Mouse (Mus musculus): ENCODE measurements around the gene Lct. TPM values are rescaled to one million over a fixed set of nuclear protein-coding genes. Genes with fewer than 3 reads are reported as not detected.
A peak's percentile ranks its signal among the peaks of the same experiment; 100 is the strongest.

Gene Lct
- polyA plus RNA-seq (2015; fragmentation: Nextera tagmentation; extraction: Ambion mirVana), result 0.27 and 0.37 TPM in 2 replicates

DNA sequence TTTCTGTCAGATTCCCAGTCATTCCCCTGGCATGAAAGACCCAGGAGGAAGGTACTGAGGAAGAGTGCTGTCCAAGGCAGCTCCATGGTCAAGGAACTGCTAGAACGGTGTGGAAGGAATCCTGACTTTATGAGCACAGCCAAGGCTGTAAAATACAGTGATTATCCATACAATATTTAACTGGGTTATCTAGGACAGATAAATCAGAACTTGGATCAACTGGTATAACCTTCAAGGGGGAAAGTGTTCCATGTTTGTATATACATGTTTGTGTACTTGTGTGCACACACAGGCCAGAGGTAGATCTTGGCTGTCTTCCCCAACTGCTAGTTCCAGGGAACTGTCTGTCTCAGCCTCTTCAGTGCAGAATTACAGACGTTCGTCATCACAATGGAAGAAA is at the start of gene Lct:
Gene Lct, minus strand, starts transcription at position 101 of the 400 bp plus-strand sequence.
- Histone ChIP-seq H3K36me3 (peaks cover 14% of the 10 kb centered on the region), H3K9me3 (no peaks in the 10 kb centered on the region), H3K4me3 (no peak within 1 kb of the TSS), H3K4me2 (no peak within 1 kb of the TSS), H3K27ac (replicated peaks) (no peak within 1 kb of the TSS), H3K27me3 (no peaks in the 10 kb centered on the region), H3K4me1 (replicated peaks) (no peaks in the 10 kb centered on the region), H3K9ac (no peak within 1 kb of the TSS)
- ATAC-seq (ENCODE audit: low FRiP score, low read depth), result no peak
- 80% methylated on average over 3 of the region's 3 CpGs for WGBS

DNA sequence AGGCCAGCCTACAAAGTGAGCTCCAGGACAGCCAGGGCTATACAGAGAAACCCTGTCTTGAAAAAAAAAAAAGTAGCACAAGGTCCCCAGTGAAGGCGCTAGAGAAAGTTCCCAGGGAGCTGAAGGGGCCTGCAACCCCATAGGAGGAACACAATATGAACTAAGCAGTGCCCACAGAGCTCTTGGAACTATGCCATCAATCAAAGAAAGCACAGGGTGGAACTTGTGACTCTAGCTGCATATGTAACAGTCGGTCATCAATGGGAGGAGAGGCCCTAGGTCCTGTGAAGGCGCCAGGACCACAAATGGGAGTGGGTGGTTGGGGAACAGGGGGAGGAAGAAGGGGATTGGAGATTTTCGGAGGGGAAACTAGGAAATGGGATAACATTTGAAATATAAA is 48.7 kb upstream of the Lct start:
- Histone ChIP-seq H3K4me1 (replicated peaks) (no peaks in the 10 kb centered on the region), H3K4me2 (no peak overlapping the region), H3K27me3 (no peaks in the 10 kb centered on the region), H3K27ac (replicated peaks) (no peak overlapping the region), H3K9ac (no peak overlapping the region), H3K9me3 (no peaks in the 10 kb centered on the region), H3K4me3 (no peak overlapping the region), H3K36me3 (peaks cover 10% of the 10 kb centered on the region)
- ATAC-seq (ENCODE audit: low FRiP score, low read depth), result no peak
- WGBS, result 73% methylated on average over 4 of the region's 4 CpGs

DNA sequence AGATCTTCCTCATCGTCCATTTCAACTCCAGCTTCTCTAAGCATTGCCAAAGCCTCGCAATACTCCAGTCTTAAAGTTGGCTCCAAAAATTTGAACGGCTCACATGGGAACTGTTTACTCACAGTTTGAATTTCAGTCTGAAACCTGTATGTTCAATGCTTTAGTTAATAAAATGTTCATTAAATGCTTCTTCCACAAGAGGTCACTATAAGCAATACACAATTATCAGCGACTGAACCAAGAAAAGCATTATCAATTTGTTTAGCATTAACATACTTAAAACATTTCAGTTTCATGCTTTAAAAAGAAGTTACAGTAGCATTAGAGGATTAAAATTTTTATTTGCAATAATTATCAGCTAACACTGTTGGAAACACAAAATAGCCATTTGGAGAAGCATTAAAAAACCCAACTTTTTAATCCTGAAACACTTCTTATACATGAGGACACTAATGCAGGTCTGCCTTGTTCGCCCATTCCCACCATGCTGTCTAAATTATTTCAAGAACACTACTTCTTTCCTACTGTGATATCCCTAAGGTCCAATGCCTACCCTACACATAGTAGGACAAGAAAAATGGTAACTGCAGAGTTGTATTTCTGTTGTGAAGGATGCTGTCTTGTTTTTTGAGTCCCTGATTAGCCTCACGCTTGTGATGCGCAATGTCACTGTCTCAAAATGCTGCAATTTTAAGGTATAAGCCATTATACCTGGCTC is 44.2 kb upstream of the Lct start:
- no peak overlapping the region for H3K9ac ChIP-seq

DNA sequence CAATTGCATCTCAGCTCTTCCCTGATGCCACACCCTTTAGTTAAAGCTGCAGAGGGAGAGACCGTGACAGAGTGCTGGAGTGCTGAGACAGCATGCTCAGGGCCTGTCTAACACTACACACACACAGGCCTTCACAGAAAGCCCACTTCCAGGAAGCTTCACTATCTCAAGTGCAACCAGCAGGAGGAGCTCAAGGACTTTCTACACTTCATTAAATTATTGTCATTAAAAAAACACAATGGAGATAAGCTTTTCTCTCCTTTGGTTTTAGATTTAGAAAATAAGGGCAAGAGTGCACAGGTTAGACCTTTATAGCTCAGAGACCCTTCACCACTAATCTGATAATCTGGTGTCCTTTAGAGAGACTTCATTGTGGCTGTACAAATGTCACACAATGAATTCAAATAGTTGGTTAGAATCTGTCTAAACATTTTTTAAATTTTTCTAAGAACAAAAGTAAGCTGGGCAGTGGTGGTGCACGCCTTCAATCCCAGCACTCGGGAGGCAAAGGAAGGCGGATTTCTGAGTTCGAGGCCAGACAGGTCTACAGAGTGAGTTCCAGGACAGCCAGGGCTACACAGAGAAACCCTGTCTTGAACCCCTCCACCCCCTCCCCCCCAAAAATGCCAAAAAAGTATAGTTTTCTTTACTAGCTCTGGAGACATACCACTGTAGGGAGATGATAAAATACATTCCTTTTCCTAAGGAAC is 40.8 kb upstream of the Lct start:
- WGBS, result 57% methylated on average over 5 of the region's 5 CpGs
- ATAC-seq (ENCODE audit: low FRiP score, low read depth), result peak; percentile 68; the same call in 1 of the 2 replicates
- H3K36me3 ChIP-seq, result peaks cover 22% of the 10 kb centered on the region
- no peaks in the 10 kb centered on the region for H3K9me3 ChIP-seq
- H3K4me2 ChIP-seq, result no peak overlapping the region
- no peak overlapping the region for H3K9ac ChIP-seq
- H3K27ac ChIP-seq (replicated peaks), result no peak overlapping the region
- H3K4me1 ChIP-seq (replicated peaks), result no peaks in the 10 kb centered on the region
- no peaks in the 10 kb centered on the region for H3K27me3 ChIP-seq
- H3K4me3 ChIP-seq, result no peak overlapping the region

More for the DNA sequence above, 44.2 kb upstream of the Lct start:
- no peak for ATAC-seq (ENCODE audit: low FRiP score, low read depth)
- peaks cover 9% of the 10 kb centered on the region; the same call in 1 of the 2 replicates for H3K36me3 ChIP-seq
- no peak overlapping the region for H3K27ac ChIP-seq (replicated peaks)
- H3K4me3 ChIP-seq, result no peak overlapping the region
- no peaks in the 10 kb centered on the region for H3K9me3 ChIP-seq
- WGBS, result 72% methylated on average over 7 of the region's 7 CpGs
- H3K27me3 ChIP-seq, result no peaks in the 10 kb centered on the region
- no peak overlapping the region for H3K4me2 ChIP-seq
- H3K4me1 ChIP-seq (replicated peaks), result no peaks in the 10 kb centered on the region

DNA sequence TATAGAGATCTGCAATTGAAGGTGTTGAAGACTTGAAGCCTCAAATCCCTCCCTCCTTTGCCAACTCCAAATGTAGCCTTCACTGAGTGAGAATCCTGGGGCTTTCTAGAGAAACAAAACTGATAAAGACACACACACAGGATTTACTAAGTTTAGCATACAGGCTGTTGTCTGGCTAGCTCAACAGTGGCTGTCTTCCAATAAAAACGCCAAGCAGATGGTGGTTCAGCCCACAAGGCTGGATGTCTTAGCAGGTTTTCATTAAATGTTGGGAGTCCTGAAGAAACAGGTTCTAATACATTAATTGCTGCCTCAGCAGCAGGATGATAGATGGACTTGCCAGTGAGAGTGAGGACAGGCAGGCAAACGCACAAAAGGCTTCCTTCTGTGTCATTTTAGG is 32.5 kb upstream of the Lct start:
- H3K27ac ChIP-seq (replicated peaks), result no peak overlapping the region
- ATAC-seq (ENCODE audit: low FRiP score, low read depth), result no peak
- H3K9me3 ChIP-seq, result no peaks in the 10 kb centered on the region
- H3K27me3 ChIP-seq, result no peaks in the 10 kb centered on the region
- no peak overlapping the region for H3K4me3 ChIP-seq
- peaks cover 15% of the 10 kb centered on the region for H3K4me1 ChIP-seq (replicated peaks)
- WGBS, result 62% methylated on average over 2 of the region's 2 CpGs
- no peak overlapping the region for H3K4me2 ChIP-seq
- no peak overlapping the region for H3K9ac ChIP-seq
- H3K36me3 ChIP-seq, result peaks cover 20% of the 10 kb centered on the region

DNA sequence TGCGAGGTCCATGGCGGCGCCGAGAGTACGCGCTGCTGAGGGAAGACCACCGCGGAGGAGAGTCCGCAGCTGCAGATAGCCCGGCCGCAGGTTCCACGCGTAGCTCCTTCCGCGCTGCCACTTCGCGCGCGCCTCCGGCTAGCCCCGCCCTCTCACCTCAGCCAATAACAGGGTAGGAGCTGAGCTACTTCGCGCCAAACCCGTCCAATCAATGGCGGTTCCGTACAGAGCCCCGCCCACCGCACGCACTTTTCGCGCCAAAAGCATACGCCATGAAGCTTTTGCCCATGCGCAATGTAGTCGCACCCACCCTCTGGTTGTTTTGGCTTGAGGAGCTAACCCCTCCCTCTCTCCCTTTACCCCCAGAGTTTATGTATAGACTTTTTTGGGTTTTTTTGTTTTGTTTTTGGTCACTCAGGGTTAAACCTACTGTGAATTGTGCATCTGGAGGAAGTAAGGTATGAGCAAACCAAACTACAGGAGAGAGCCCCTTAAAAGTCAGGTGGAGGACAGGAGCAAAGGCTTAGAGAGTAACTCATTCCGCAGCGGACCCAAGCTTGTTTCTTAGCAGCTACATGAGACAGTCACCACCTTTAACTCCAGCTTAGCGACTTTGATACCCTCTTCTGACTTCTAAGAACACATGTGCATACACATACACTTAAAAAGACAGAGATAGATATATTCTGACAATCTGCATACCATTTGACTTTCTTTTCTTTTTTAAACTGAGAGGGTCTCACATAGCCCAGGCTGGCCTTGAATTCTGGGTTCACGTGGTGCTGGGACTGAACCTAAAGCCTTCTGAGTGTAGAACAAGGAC is 31.6 kb upstream of the Lct start, which contains the start of gene Mcm6:
Gene Mcm6, minus strand, starts transcription at position 111 of the 823 bp plus-strand sequence.
- H3K36me3 ChIP-seq, result peaks cover 17% of the 10 kb centered on the region; the same call in 1 of the 2 replicates
- H3K4me3 ChIP-seq, result peak within 1 kb of the TSS; percentile 98
- H3K4me2 ChIP-seq, result peak within 1 kb of the TSS; percentile 81
- no peaks in the 10 kb centered on the region for H3K9me3 ChIP-seq
- H3K4me1 ChIP-seq (replicated peaks), result peaks cover 15% of the 10 kb centered on the region
- ATAC-seq (ENCODE audit: low FRiP score, low read depth), result peak; percentile 99
- 2% methylated on average over 38 of the region's 38 CpGs for WGBS
- H3K27ac ChIP-seq (replicated peaks), result peak within 1 kb of the TSS; percentile 80
- no peaks in the 10 kb centered on the region for H3K27me3 ChIP-seq
- H3K9ac ChIP-seq, result peak within 1 kb of the TSS; percentile 77

DNA sequence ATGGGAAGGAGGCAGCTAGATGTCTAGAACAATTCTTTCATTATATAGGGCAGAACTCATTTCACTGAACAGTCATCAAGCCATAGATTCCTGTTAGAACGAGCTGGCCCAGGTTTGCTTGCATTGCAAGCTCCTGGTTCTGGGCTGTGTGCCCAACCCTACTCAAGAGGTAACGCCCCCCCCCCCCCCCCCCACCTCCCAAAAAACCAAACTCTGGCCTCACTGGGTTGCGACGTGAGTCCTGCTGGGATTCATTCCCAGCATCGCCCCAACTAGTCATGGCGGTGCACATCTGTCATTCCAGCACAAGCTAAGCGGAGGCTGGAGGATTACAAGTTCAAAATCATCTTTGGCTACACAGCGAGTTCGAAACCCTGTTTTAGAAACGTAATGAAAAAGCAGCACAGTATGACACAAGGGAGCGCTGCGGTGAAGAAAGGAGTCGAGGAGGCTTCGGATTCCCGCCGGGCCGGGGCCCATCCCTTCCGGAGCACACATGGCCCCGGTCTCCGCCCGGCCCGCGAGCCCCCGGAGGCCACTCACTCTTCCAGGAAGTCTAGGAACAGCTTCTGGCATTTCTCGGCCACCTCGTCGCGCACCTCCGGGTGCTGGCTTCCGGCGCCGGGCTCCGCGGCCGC is 30.9 kb upstream of the Lct start:
- peak; percentile 88 for ATAC-seq (ENCODE audit: low FRiP score, low read depth)

DNA sequence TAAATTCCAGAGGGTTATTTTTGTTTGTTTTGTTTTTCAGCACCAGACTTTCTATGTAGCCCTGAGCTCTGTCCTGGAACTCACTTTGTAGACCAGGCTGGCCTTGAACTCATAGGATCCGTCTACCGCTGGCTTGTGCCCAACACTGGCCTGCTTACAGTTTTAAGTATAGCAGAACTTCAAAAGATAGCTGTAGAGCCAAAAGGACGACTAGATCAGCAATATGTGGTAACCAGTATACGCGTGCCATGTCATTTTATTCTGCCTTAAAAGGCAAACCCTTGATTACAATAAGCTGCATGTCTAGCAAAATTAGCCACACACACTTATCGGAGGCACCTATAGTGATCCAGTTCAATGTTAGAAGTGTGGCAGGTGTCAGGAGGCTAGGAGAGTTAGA is 30.2 kb upstream of the Lct start:
- Histone ChIP-seq H3K4me1 (replicated peaks) (peaks cover 15% of the 10 kb centered on the region), H3K27me3 (no peaks in the 10 kb centered on the region), H3K9ac (peak overlapping the region; percentile 77; the same call in 1 of the 2 replicates), H3K4me2 (peak overlapping the region; percentile 81), H3K36me3 (peaks cover 22% of the 10 kb centered on the region), H3K4me3 (peak overlapping the region; percentile 98), H3K9me3 (no peaks in the 10 kb centered on the region), H3K27ac (replicated peaks) (no peak overlapping the region)
- WGBS, result 67% methylated on average over 6 of the region's 6 CpGs
- ATAC-seq (ENCODE audit: low FRiP score, low read depth), result no peak

More for the DNA sequence above, 30.9 kb upstream of the Lct start:
- no peaks in the 10 kb centered on the region for H3K27me3 ChIP-seq
- peaks cover 15% of the 10 kb centered on the region for H3K4me1 ChIP-seq (replicated peaks)
- H3K27ac ChIP-seq (replicated peaks), result peak overlapping the region; percentile 80
- under 1% methylated on average over 35 of the region's 35 CpGs for WGBS
- H3K4me2 ChIP-seq, result peak overlapping the region; percentile 81
- H3K4me3 ChIP-seq, result peak overlapping the region; percentile 98
- peak overlapping the region; percentile 77 for H3K9ac ChIP-seq
- peaks cover 17% of the 10 kb centered on the region for H3K36me3 ChIP-seq
- no peaks in the 10 kb centered on the region for H3K9me3 ChIP-seq

DNA sequence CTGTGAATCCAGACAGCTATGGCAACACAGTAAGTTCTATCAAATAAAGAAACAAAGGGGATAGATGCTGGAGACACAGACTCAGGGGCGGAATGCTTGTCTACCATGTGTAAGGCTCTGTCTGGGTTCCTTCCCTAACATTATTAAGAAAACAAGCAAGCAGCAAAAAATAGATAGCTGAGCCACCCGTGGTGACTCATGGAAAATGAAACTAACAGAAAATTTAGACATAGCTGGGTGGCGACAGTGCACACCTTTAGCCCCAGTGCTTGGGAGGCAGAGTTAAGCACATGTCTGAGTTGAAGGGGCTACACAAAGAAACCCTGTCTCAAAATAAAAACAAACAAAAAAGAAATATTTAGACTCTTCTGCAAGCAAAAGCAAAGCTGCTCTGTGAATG is 29.3 kb upstream of the Lct start:
- H3K27me3 ChIP-seq, result no peaks in the 10 kb centered on the region
- no peak overlapping the region for H3K27ac ChIP-seq (replicated peaks)
- H3K9ac ChIP-seq, result no peak overlapping the region
- no peak overlapping the region for H3K4me3 ChIP-seq
- WGBS, result 59% methylated on average over 3 of the region's 3 CpGs
- H3K9me3 ChIP-seq, result no peaks in the 10 kb centered on the region
- peak overlapping the region; percentile 20; the same call in 1 of the 2 replicates for H3K4me2 ChIP-seq
- peaks cover 15% of the 10 kb centered on the region for H3K4me1 ChIP-seq (replicated peaks)
- ATAC-seq (ENCODE audit: low FRiP score, low read depth), result no peak
- H3K36me3 ChIP-seq, result peaks cover 18% of the 10 kb centered on the region

DNA sequence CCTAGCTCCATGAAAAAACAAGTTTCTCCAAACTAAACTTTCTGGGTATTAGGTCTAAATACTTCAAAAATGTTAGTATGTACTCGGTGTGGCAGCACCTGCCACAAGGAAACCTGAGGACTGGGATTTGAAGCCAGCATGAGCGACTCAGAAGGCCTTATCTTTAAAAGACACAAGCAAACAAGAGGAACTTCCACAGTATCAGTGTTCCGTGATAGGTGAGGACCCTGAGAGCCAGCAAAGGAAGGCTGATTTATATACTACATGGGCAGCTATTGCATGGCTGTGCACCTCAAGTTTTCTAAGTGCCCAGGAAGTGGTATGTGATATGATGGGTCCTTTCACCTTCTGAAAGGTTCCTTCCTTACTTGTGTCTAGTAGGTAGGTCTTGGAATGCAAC is 25.0 kb upstream of the Lct start:
- H3K4me3 ChIP-seq, result no peak overlapping the region
- no peaks in the 10 kb centered on the region for H3K9me3 ChIP-seq
- no peak for ATAC-seq (ENCODE audit: low FRiP score, low read depth)
- H3K36me3 ChIP-seq, result peaks cover 22% of the 10 kb centered on the region
- WGBS, result 93% methylated on average over 3 of the region's 3 CpGs
- no peak overlapping the region for H3K4me2 ChIP-seq
- H3K4me1 ChIP-seq (replicated peaks), result peaks cover under 1% of the 10 kb centered on the region; the same call in 1 of the 2 replicates
- no peak overlapping the region for H3K9ac ChIP-seq
- H3K27me3 ChIP-seq, result no peaks in the 10 kb centered on the region
- H3K27ac ChIP-seq (replicated peaks), result no peak overlapping the region

DNA sequence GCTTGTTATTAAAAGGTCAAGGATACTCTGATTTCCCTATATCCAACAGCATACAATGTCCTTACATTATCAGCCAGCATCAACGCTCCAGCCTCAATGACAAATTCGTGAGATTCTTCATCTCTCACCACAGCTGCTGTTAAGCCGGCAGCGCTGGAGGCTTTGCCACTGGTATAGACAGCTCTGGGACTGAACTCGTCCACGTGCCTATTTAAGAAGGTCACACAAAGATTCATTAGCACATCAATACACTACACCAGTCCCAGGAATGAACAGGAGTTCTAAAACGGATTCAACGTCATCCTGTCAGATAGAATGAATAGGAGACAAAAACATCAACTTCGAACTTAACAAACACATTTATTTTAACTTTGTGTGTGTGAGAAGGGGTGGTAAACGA is 16.1 kb upstream of the Lct start:
- Histone ChIP-seq H3K4me2 (no peak overlapping the region), H3K27ac (replicated peaks) (no peak overlapping the region), H3K4me3 (no peak overlapping the region), H3K4me1 (replicated peaks) (no peaks in the 10 kb centered on the region), H3K9me3 (no peaks in the 10 kb centered on the region), H3K36me3 (peaks cover 42% of the 10 kb centered on the region), H3K27me3 (no peaks in the 10 kb centered on the region), H3K9ac (no peak overlapping the region)
- 32% methylated on average over 10 of the region's 10 CpGs for WGBS
- no peak for ATAC-seq (ENCODE audit: low FRiP score, low read depth)
